Mouse (Mus musculus) ES-E14 (cell line): ENCODE measurements around the gene Telo2. TPM values are rescaled to one million over a fixed set of nuclear protein-coding genes. Genes with fewer than 3 reads are reported as not detected.

ENCODE experiments used
- DNase-seq: peaks from one replicate; pipeline ENCODE4 v3.0.0-alpha.2; 2013; ENCODE audit warnings: low read depth, low spot score
- H3K27ac ChIP-seq: 2 replicates; pipeline ENCODE4 v1.5.1; 2012; ENCODE audit warnings: low read depth, mild to moderate bottlenecking, low read length, moderate library complexity, mixed read lengths; ENCODE audit not compliant: poor library complexity, insufficient read depth, severe bottlenecking
- H3K36me3 ChIP-seq: 2 replicates; pipeline ENCODE4 v1.6.1; 2012; ENCODE audit warnings: mild to moderate bottlenecking, low read length, moderate library complexity, mixed read lengths; ENCODE audit not compliant: control insufficient read depth, poor library complexity, insufficient read depth, severe bottlenecking
- H3K4me1 ChIP-seq, 2 experiments: fragments of 150-350 bp in 1 of 2; sonication (generic) in 1 of 2; 2 replicates each; pipeline ENCODE4 v1.6.1; 2012; ENCODE audit warnings: low read length in 2 of 2, mild to moderate bottlenecking in 1 of 2, mixed read lengths in 1 of 2; ENCODE audit not compliant: control insufficient read depth in 2 of 2, insufficient read depth in 2 of 2, poor library complexity in 1 of 2
- H3K4me3 ChIP-seq, 2 experiments: fragments of 150-350 bp in 1 of 2; sonication (generic) in 1 of 2; 2 replicates each; pipeline ENCODE4 v1.5.1; 2012; ENCODE audit warnings: low read length in 2 of 2, low read depth in 1 of 2, mild to moderate bottlenecking in 1 of 2, mixed read lengths in 1 of 2; ENCODE audit not compliant: insufficient read depth in 1 of 2, poor library complexity in 1 of 2, severe bottlenecking in 1 of 2
- H3K9ac ChIP-seq: 2 replicates; pipeline ENCODE4 v1.6.1; 2012; ENCODE audit warnings: low read depth, mild to moderate bottlenecking, low read length, mixed read lengths; ENCODE audit not compliant: poor library complexity, insufficient read depth, severe bottlenecking
- H3K9me3 ChIP-seq: fragments of 150-350 bp; sonication (generic); 2 replicates; pipeline ENCODE4 v1.6.1; 2012; ENCODE audit warnings: low read depth, mild to moderate bottlenecking, low read length; ENCODE audit not compliant: control insufficient read depth, insufficient read depth
- CHD2 ChIP-seq: IDR thresholded peaks from 2 replicates; pipeline ENCODE4 v1.6.1; 2014; ENCODE audit warnings: mild to moderate bottlenecking, low read depth, low read length, inconsistent platforms
- HCFC1 ChIP-seq: IDR thresholded peaks from 2 replicates; pipeline ENCODE4 v1.6.1; 2012; ENCODE audit warnings: low read length, inconsistent platforms, borderline replicate concordance; ENCODE audit not compliant: insufficient read depth
- MAFK ChIP-seq: IDR thresholded peaks from 2 replicates; pipeline ENCODE4 v1.6.1; 2014; ENCODE audit warnings: mild to moderate bottlenecking, low read depth, low read length, inconsistent platforms; ENCODE audit not compliant: insufficient read depth
- ZC3H11A ChIP-seq: IDR thresholded peaks from 2 replicates; pipeline ENCODE4 v1.6.1; 2012; ENCODE audit warnings: low read depth, mild to moderate bottlenecking, inconsistent platforms, low read length, borderline replicate concordance
- ZNF384 ChIP-seq: IDR thresholded peaks from 2 replicates; pipeline ENCODE4 v1.6.1; 2012; ENCODE audit warnings: low read depth, low read length, inconsistent platforms
- in situ Hi-C, 2 experiments: fragments of 600-800 bp; cut with MboI; formaldehyde crosslinking; loops; one replicate each; pipeline ENCODE4 v1.15.1; 2025; ENCODE audit warnings: low sequenced_read_pairs in 2 of 2, inconsistent platforms in 1 of 2; ENCODE audit not compliant: unreplicated experiment in 2 of 2
- total RNA-seq: library from RNA; depleted of rRNA; stranded (reverse); fragments of 300-350 nt; gene quantifications from 2 replicates; pipeline ENCODE4 v1.2.3, GENCODE M21; 2012

Gene Telo2
- total RNA-seq, 1 experiment: 34.2 TPM

DNA sequence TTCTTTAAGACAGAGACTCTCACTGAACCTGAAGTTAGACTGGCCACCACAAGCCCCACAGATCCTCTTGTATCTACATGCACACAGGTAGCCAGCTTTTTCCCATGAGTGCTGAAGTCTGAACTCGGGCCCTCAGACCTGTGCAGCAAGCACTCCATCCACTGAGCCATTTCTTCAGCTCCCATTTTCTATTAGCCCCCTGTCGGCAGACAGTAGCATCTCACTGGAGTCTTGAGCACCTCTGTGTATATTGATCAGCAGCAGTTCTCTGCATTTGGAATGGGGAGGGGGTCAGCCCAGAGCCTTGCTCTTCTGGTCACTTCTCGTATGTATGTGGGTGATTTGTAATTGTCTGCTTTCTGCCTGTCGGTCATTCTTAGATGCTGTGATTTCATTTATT lies 24.2 kb upstream of the Telo2 start:
- TF ChIP-seq HCFC1 (no peak), ZNF384 (no peak), ZC3H11A (no peak), CHD2 (no peak), MAFK (no peak)
- Histone ChIP-seq H3K4me1 (no peaks in the 10 kb centered on the region), H3K36me3 (peaks cover 10% of the 10 kb centered on the region; the same call in 1 of the 2 replicates), H3K9me3 (no peaks in the 10 kb centered on the region), H3K27ac (no peak overlapping the region), H3K4me3 (no peak overlapping the region), H3K9ac (no peak overlapping the region)
- in situ Hi-C loops: no loop called here
- DNase-seq: peak; percentile 27

GRCm38 (mm10) chr17:25138803-25139202 lies 23.0 kb upstream of the Telo2 start:
- H3K4me1 ChIP-seq: no peaks in the 10 kb centered on the region
- H3K9me3 ChIP-seq: no peaks in the 10 kb centered on the region
- H3K36me3 ChIP-seq: peaks cover 10% of the 10 kb centered on the region; the same call in 1 of the 2 replicates
- H3K4me3 ChIP-seq: no peak overlapping the region
- DNase-seq: no peak
- no peak for TF ChIP-seq HCFC1
- TF ChIP-seq CHD2: no peak
- TF ChIP-seq ZC3H11A: no peak
- TF ChIP-seq MAFK: no peak
- TF ChIP-seq ZNF384: no peak
- no peak overlapping the region for H3K9ac ChIP-seq
- in situ Hi-C loops: no loop called here
- no peak overlapping the region for H3K27ac ChIP-seq

DNA sequence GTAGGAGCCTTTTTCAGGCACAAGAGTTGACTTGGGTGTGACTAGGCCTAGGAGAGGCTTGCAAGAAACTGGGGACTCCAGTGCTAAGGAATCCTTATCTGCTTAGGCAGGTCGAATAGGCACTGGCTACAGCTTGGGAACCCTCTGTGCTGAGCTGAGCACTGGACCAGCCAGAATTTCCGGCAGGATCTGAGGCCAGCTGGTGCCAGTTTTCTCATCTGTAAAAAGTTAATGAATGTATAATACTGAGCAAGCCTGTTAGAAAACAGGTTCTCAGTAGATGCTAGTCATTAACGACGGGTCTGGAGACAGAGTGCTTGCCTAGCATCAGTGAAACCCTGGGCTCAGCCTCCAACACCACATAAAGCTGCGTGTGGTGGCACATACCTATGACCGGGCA lies 19.9 kb upstream of the Telo2 start:
- no peaks in the 10 kb centered on the region for H3K9me3 ChIP-seq
- H3K9ac ChIP-seq: no peak overlapping the region
- H3K27ac ChIP-seq: no peak overlapping the region
- in situ Hi-C loops: no loop called here
- H3K36me3 ChIP-seq: peaks cover 7% of the 10 kb centered on the region; the same call in 1 of the 2 replicates
- no peaks in the 10 kb centered on the region for H3K4me1 ChIP-seq
- DNase-seq: no peak
- H3K4me3 ChIP-seq: no peak overlapping the region
- TF ChIP-seq ZNF384 (no peak), ZC3H11A (no peak), CHD2 (no peak), HCFC1 (no peak), MAFK (no peak)

DNA sequence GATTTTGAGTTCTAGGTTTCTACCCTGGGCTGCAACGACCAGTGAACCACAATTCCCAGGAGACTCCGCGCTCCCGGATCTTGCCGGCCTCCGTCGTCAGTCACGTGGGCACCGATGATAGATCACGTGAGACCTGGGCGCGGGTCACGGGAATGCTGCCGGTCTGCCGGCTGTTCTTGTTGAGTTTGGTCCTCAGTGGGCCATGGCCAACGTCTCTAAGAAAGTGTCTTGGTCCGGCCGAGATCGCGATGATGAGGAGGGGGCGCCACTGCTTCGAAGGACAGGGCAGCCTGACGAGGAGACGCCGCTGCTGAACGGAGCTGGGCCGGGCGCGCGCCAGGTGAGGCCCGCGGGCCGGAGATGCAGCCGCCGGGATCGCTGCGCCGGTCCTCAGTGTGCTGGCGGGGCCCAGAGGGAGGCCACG lies 17.5 kb upstream of the Telo2 start, which contains the start of gene Clcn7:
Gene Clcn7 (plus strand): TSS at position 117 of the 424 bp plus-strand sequence.
- peak; percentile 80 for DNase-seq
- no peaks in the 10 kb centered on the region for H3K4me1 ChIP-seq
- in situ Hi-C loops: no loop called here

GRCm38 (mm10) chr17:25130060-25130459 lies 14.3 kb upstream of the Telo2 start:
- no peak overlapping the region for H3K4me3 ChIP-seq
- H3K27ac ChIP-seq: no peak overlapping the region
- in situ Hi-C loops: no loop called here
- DNase-seq: no peak
- TF ChIP-seq ZNF384 (no peak), CHD2 (no peak)
- no peaks in the 10 kb centered on the region for H3K36me3 ChIP-seq
- no peak overlapping the region for H3K9ac ChIP-seq
- no peaks in the 10 kb centered on the region for H3K9me3 ChIP-seq
- H3K4me1 ChIP-seq: peaks cover 0 to 2% of the 10 kb centered on the region in 2 experiments; a peak in 1 of 4 replicates

More for the DNA sequence above, 17.5 kb upstream of the Telo2 start, which contains the start of gene Clcn7:
- TF ChIP-seq MAFK: no peak
- peak; percentile 98 for TF ChIP-seq HCFC1
- Histone ChIP-seq H3K27ac (no peak within 1 kb of the TSS), H3K4me3 (peak within 1 kb of the TSS; percentile 84 to 100), H3K9me3 (no peaks in the 10 kb centered on the region), H3K36me3 (peaks cover 4% of the 10 kb centered on the region; the same call in 1 of the 2 replicates), H3K9ac (peak within 1 kb of the TSS; percentile 98)
